Mouse (Mus musculus) heart, adult 2 months (tissue): ENCODE measurements at regions not wholly inside any gene's neighbourhood (a gene's known extent, or its start where the extent isn't known, plus 50 kb on each side); places are given as distances from the start of the nearest gene placed in this dataset.

Experiments
- DNase-seq, 2 experiments: peaks; one replicate each; pipeline ENCODE4 v3.0.0; 2021
- H3K27ac ChIP-seq: fragments of 200-600 bp; 2 replicates; pipeline ENCODE4 v1.8.1; 2022
- H3K27me3 ChIP-seq: fragments of 200-500 bp; 2 replicates; pipeline ENCODE4 v1.6.1; 2012; ENCODE audit warnings: mild to moderate bottlenecking, low read length, inconsistent platforms, mixed read lengths; ENCODE audit not compliant: control insufficient read depth, insufficient read depth
- H3K36me3 ChIP-seq: fragments of 200-500 bp; 2 replicates; pipeline ENCODE4 v1.6.1; 2012; ENCODE audit warnings: low read length, inconsistent platforms; ENCODE audit not compliant: control insufficient read depth, insufficient read depth
- H3K4me1 ChIP-seq: fragments of 200-500 bp; 2 replicates; pipeline ENCODE4 v1.6.1; 2011; ENCODE audit warnings: low read length; ENCODE audit not compliant: control insufficient read depth, insufficient read depth
- H3K4me3 ChIP-seq: fragments of 200-600 bp; 2 replicates; pipeline ENCODE4 v1.8.1; 2022
- H3K79me2 ChIP-seq: fragments of 200-500 bp; replicated peaks from 2 replicates; pipeline ENCODE4 v1.6.1; 2012; ENCODE audit warnings: mild to moderate bottlenecking, inconsistent platforms, low read length, moderate library complexity, mixed read lengths; ENCODE audit not compliant: control insufficient read depth, insufficient read depth
- H3K9ac ChIP-seq: fragments of 200-500 bp; 2 replicates; pipeline ENCODE4 v1.6.1; 2012; ENCODE audit warnings: low read depth, mild to moderate bottlenecking, control low read depth, inconsistent platforms, low read length, mixed read lengths
- CTCF ChIP-seq: fragments of 200-600 bp; IDR thresholded peaks from 2 replicates; pipeline ENCODE4 v1.8.1; 2022; ENCODE audit warnings: antibody characterized with exemption, mild to moderate bottlenecking, moderate library complexity
- EP300 ChIP-seq: fragments of 200-500 bp; IDR thresholded peaks from 2 replicates; pipeline ENCODE4 v1.6.1; 2011; ENCODE audit warnings: low read depth, low read length, control low read depth; ENCODE audit not compliant: insufficient read depth
- POLR2A ChIP-seq: fragments of 200-500 bp; IDR thresholded peaks from 2 replicates; pipeline ENCODE4 v1.6.1; 2011; ENCODE audit warnings: mild to moderate bottlenecking, low read depth, low read length, control low read depth; ENCODE audit not compliant: insufficient read depth
- WGBS: fragments of 180-500 bp; shearing (Covaris S2); methylation state at CpG from one replicate; pipeline ENCODE4 v1.1.7; 2018; 5-methylcytosine and 5-hydroxymethylcytosine counted together
- intact Hi-C: fragments of 180-260 bp; cut with DNase I; formaldehyde crosslinking; loops from one replicate; pipeline ENCODE4 v1.15.1; 2025

DNA sequence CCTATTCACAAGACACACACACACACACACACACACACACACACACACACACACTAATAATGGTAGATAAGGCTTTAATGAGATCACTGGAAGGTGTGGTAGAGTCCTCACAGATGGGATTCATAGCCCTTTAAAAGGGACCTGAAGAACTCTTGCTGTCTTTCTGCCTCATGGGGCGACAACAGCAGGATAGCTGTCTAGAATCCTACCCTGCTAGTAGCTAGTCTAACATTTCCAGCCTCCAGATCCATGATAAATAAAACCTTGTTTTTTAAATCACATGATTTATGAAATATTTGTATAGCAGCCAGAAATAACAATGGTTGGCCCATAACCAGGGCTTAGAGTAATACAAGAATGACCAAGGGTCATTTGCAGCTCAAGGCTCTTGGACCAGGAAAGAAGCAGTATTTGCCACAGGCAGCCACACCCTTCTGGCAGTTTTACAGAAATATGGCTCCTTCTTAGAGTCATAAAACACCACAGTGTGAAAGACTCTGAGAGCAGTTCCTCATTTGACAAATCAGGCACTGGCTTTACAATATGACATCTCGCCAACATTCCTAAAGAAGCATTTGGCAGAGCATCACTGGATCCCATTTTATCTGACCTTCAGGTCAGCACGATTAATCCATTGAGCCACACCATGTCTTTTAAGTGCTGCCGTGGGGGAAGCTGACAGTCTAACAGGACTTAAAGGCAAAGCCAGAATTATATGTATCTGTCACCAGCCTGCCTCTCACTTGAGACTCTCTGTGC lies 340.9 kb upstream of the Apob start:
- H3K79me2 ChIP-seq, result no peaks in the 10 kb centered on the region
- no peak overlapping the region for H3K9ac ChIP-seq
- no peaks in the 10 kb centered on the region for H3K4me1 ChIP-seq
- TF ChIP-seq POLR2A (no peak), EP300 (no peak), CTCF (no peak)
- 34% methylated on average over 4 of the region's 4 CpGs for WGBS
- no peaks in the 10 kb centered on the region for H3K36me3 ChIP-seq
- no peak overlapping the region for H3K4me3 ChIP-seq
- intact Hi-C loops, result no loop called here
- DNase-seq, result peak in 1 of 2 experiments; percentile 17
- H3K27me3 ChIP-seq, result no peaks in the 10 kb centered on the region
- no peak overlapping the region for H3K27ac ChIP-seq

DNA sequence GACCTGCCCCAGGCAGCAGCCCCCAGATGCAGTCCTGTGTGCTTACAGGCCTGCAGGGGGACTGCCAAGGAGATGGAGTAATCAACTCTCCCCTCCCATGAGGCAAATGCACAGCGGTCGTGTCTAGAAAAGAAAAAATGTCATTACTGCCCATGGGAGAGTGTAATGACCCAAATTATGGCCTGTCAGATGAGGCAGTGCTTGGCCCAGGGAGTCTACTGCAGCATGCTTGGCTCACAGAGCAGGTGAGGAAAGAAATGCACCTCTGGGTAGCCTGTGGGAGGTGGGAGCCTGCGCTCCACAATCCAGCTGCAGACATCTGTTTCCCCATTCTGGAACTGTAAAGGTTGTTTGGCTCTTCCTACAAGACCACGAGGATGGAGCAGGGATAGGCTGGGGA lies 339.8 kb upstream of the Apob start:
- H3K27ac ChIP-seq, result no peak overlapping the region
- no peaks in the 10 kb centered on the region for H3K27me3 ChIP-seq
- DNase-seq, result peak in 1 of 2 experiments; percentile 22
- intact Hi-C loops, result no loop called here
- no peak for TF ChIP-seq CTCF
- TF ChIP-seq POLR2A, result no peak
- TF ChIP-seq EP300, result no peak
- no peak overlapping the region for H3K4me3 ChIP-seq
- H3K4me1 ChIP-seq, result no peaks in the 10 kb centered on the region
- no peaks in the 10 kb centered on the region for H3K79me2 ChIP-seq
- H3K36me3 ChIP-seq, result no peaks in the 10 kb centered on the region
- H3K9ac ChIP-seq, result no peak overlapping the region
- WGBS, result 60% methylated on average over 4 of the region's 4 CpGs

DNA sequence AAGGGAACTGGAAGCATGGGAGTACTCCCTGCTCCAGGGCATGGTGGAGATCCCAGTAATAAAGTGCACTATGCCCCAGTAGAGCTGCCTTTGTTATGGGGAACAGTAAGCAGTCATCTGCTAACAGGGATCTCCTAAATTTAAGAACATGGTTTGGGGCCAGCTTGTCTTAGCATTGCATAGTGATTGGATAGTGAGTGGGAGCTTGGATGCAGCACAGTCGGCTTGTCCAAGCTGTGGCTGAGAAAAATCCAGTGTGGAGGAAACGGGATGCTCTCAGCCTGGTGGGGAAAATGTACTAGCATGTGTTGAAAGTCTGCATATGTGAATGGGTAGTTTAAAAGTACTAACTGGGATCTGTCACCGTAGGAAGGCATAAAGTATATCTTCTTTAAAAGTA lies 326.6 kb upstream of the Apob start:
- H3K9ac ChIP-seq, result no peak overlapping the region
- H3K27ac ChIP-seq, result no peak overlapping the region
- WGBS, result 79% methylated on average over 3 of the region's 3 CpGs
- no peaks in the 10 kb centered on the region for H3K79me2 ChIP-seq
- H3K27me3 ChIP-seq, result no peaks in the 10 kb centered on the region
- intact Hi-C loops, result no loop called here
- TF ChIP-seq EP300, result no peak
- TF ChIP-seq POLR2A, result no peak
- TF ChIP-seq CTCF, result no peak
- H3K36me3 ChIP-seq, result no peaks in the 10 kb centered on the region
- no peak for DNase-seq
- H3K4me3 ChIP-seq, result no peak overlapping the region
- no peaks in the 10 kb centered on the region for H3K4me1 ChIP-seq

DNA sequence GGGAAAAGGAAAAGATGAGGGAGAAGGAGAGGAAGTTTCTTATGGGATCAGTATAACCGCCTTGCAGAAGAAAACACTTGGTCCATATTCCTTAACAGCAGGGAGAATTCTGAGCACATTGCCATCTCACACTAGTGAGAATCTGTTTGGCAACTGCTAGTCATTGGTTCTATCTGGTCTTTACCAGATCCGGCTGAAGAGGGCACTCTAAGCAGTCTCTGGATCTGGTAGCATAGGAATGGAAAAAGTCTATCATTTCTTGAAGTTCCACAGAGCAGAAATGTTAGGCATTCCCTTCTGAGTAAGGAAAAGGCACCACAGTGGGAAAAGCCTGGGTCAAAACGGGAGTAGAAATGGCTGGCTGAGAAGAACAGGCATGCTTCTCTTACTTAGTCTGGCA lies 315.4 kb upstream of the Apob start:
- Histone ChIP-seq H3K4me1 (no peaks in the 10 kb centered on the region), H3K9ac (no peak overlapping the region), H3K27me3 (no peaks in the 10 kb centered on the region), H3K4me3 (no peak overlapping the region), H3K27ac (no peak overlapping the region), H3K36me3 (no peaks in the 10 kb centered on the region), H3K79me2 (no peaks in the 10 kb centered on the region)
- DNase-seq, result no peak
- intact Hi-C loops, result no loop called here
- WGBS, result 49% methylated on average over 3 of the region's 3 CpGs
- TF ChIP-seq POLR2A (no peak), CTCF (no peak), EP300 (no peak)

DNA sequence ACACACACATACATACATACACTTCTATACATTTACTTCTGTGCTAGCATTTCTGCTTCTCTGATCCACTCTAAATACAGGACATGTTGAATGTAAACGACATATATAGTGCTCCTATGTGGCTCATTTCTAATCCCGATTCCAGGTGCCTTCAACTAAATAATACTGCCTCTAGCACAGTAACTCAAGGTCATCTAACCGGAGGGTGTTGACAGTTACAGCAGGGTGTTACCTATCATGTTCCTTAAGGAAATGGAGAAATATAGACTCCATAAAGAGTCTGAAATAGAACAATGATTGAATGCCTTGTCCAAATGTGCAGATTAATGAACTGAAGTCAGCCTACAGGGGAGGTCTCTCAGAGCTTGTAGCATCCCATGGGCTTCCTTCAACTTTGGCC lies 307.3 kb upstream of the Apob start:
- no peak for DNase-seq
- Histone ChIP-seq H3K36me3 (no peaks in the 10 kb centered on the region), H3K9ac (no peak overlapping the region), H3K4me1 (no peaks in the 10 kb centered on the region), H3K27ac (no peak overlapping the region), H3K27me3 (no peaks in the 10 kb centered on the region), H3K79me2 (no peaks in the 10 kb centered on the region), H3K4me3 (no peak overlapping the region)
- WGBS, result 71% methylated on average over 3 of the region's 3 CpGs
- TF ChIP-seq CTCF, result no peak
- TF ChIP-seq EP300, result no peak
- no peak for TF ChIP-seq POLR2A
- intact Hi-C loops, result no loop called here

DNA sequence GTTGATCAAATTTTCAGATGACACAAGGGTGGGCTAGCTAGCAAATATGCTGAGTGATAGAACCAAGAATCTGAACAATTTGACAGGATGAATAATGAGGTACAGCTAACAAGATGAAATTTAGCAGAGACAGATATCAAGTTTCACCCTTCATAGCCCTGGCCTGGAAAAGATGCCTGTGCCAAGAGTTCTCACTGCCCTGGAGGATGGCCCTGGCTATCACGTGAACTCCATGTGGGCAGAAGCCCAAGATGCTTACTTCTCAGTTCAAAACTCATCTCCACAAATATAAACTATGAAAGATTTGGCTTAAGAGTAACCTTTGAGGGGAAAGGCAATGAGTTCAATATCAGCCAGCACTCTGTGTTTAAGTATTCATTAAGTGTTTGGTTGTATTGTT lies 306.9 kb upstream of the Apob start:
- Histone ChIP-seq H3K9ac (no peak overlapping the region), H3K27me3 (no peaks in the 10 kb centered on the region), H3K4me3 (no peak overlapping the region), H3K4me1 (no peaks in the 10 kb centered on the region), H3K79me2 (no peaks in the 10 kb centered on the region), H3K36me3 (no peaks in the 10 kb centered on the region), H3K27ac (no peak overlapping the region)
- intact Hi-C loops, result no loop called here
- 18% methylated on average over 1 of the region's 1 CpGs for WGBS
- no peak for DNase-seq
- TF ChIP-seq EP300 (no peak), CTCF (no peak), POLR2A (no peak)
